Mouse (Mus musculus) ES-E14 (cell line): ENCODE measurements around the gene Dpf2.

Experiments used
- CHD2 ChIP-seq: IDR thresholded peaks from 2 replicates; pipeline ENCODE4 v1.6.1; 2014; ENCODE audit warnings: mild to moderate bottlenecking, low read depth, low read length, inconsistent platforms
- MAFK ChIP-seq: IDR thresholded peaks from 2 replicates; pipeline ENCODE4 v1.6.1; 2014; ENCODE audit warnings: mild to moderate bottlenecking, low read depth, low read length, inconsistent platforms; ENCODE audit not compliant: insufficient read depth
- ZC3H11A ChIP-seq: IDR thresholded peaks from 2 replicates; pipeline ENCODE4 v1.6.1; 2012; ENCODE audit warnings: low read depth, mild to moderate bottlenecking, inconsistent platforms, low read length, borderline replicate concordance

DNA sequence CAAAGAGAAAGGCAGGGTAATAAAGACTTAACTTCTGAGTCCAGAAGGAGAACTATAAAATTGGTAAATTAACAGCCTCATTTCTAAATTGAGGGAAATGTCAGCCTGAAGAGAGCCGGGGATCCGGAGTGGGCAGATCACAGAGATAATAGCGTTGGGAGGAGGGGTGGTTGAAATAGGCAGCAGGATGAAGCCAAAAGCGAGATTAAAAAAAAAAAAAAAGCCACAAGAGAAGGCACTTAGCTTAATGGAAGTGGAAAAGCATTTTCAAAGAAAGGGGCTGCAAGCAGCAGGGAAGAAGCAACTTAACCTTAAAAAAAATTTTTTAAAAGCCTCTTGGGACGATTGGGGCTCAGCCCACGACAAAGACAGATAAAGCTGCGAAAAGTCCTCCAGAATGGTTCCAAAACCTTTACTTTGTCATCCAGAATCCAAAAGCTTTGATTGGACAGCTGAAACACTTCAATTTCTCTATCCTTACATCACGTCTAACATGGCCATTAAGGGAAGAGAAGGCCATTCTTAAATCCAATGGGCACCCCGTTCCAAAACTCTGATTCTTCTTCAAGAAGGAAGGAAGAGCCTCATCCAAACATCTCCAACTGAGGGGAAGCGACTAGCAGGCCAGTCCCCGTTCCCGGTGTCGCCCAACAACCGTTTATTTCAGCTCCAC is 1.2 kb downstream of the Dpf2 start:
- no peak for TF ChIP-seq ZC3H11A
- no peak for TF ChIP-seq CHD2
- TF ChIP-seq MAFK: no peak
